Mouse (Mus musculus) small intestine, adult 2 months (tissue): ENCODE results near the gene Itpkb.

Source experiments
- CTCF ChIP-seq: fragments of 200-500 bp; IDR thresholded peaks from 2 replicates; pipeline ENCODE4 v1.5.1; 2012; ENCODE audit warnings: low read depth, mild to moderate bottlenecking, control low read depth, inconsistent platforms, low read length, moderate library complexity, mixed read lengths; ENCODE audit not compliant: insufficient replicate concordance, insufficient read length; ENCODE audit errors: extremely low read depth
- POLR2A ChIP-seq: fragments of 200-500 bp; IDR thresholded peaks from 2 replicates; pipeline ENCODE4 v1.6.1; 2012; ENCODE audit warnings: low read depth, mild to moderate bottlenecking, control low read depth, inconsistent platforms, low read length, moderate library complexity

- TF ChIP-seq POLR2A (no peak), CTCF (no peak)
Measured at GRCm38 (mm10) chr1:180465620-180466019, 135.3 kb downstream of the Itpkb start.
